Mouse (Mus musculus) adipocyte (in vitro differentiated cells): Measurements from ENCODE around the gene Dmap1.

Experiments used
- DNase-seq: peaks from one replicate; pipeline ENCODE4 v3.0.0-alpha.2; 2016; ENCODE audit warnings: low spot score

The Dmap1 gene

GRCm38 (mm10) chr4:117681931-117682461, at the start of gene Dmap1:
TSS of gene Dmap1 (minus strand) at chr4:117682273.
- peak; percentile 86 for DNase-seq

GRCm38 (mm10) chr4:117724112-117724511, 42.0 kb upstream of the Dmap1 start, which contains the start of gene Gm12845:
TSS of gene Gm12845 (plus strand) at chr4:117724412.
- no peak for DNase-seq

DNA sequence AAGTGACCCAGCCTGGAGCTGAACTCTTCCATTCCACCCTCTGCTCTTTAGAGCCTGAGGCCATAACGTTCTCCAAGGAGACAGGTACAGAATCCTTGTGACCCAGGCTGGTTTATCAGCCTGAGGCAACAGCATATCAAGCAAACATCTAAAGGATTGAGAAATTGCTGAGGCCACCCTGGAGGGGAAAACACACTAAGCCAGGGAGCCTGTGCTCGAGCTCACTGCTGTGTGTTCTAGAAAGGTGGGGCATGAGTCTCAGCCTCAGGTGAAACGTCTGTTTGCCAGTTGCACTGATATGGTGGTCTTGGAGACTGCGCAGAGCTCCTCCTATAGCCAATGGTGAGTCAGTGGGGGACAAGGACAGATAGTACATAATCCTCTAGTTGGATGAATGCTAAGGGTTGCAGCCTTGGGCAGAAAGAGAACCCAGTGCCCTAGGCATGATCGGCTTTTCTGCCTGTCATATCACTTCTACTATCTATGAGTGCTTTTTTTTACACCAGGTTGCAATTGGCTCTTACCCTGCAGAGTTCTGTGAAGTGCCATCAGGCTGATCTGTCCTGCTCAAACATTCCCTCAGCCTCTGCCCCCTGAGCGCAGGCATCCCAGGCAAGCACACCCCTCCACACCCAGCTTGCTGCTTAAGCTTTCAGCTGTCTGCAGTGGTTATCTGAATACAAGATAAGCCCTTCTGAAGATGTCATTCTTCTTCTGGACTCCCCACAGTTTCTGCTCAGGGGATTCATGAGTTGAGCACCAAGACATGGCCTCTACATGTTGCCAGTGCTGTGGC, 31.4 kb upstream of the Dmap1 start:
- DNase-seq, result no peak

DNA sequence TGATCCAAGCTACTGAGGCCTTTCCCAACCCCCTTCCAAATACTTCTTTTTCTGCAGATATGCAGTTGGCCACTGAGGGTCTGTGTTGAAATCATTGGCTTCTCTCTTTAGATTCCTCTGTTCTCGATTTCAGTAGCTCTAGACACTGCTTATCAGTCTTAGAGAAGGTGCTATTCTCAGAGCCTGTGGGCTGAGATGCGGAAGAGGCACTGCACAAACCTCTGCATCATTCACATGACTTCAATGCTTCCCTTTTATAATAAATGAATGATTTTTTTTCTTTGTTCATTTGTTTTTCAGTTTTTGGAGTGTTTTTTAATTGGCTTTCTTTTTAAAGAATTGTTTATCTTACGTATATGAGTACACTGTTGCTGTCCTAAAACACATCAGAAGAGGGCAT, 30.2 kb upstream of the Dmap1 start:
- DNase-seq, result no peak

- DNase-seq, result no peak
Measured at GRCm38 (mm10) chr4:117708780-117709550, 26.9 kb upstream of the Dmap1 start.

- peak; percentile 64 for DNase-seq
Measured at GRCm38 (mm10) chr4:117705361-117705760, 23.3 kb upstream of the Dmap1 start.

DNA sequence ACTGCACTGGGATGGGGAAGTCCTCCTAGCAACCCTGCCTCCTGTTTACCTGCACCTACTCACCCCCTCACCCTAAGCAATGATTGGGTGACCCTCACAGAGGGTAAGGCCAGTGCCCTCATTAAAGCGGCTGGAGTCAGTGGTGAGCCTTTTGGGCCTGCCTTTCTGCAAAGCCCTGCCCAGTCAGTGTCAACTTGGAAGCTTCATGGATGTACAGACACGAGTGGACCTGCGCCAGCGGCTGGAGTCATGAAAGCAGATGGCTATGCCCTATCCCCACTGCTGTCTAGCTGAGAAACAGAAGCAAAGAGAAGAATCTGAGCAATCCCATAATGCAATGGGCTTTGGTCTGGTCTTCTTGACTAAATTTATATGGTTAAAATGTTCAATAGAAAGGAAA, 4.3 kb upstream of the Dmap1 start:
- DNase-seq, result no peak

DNA sequence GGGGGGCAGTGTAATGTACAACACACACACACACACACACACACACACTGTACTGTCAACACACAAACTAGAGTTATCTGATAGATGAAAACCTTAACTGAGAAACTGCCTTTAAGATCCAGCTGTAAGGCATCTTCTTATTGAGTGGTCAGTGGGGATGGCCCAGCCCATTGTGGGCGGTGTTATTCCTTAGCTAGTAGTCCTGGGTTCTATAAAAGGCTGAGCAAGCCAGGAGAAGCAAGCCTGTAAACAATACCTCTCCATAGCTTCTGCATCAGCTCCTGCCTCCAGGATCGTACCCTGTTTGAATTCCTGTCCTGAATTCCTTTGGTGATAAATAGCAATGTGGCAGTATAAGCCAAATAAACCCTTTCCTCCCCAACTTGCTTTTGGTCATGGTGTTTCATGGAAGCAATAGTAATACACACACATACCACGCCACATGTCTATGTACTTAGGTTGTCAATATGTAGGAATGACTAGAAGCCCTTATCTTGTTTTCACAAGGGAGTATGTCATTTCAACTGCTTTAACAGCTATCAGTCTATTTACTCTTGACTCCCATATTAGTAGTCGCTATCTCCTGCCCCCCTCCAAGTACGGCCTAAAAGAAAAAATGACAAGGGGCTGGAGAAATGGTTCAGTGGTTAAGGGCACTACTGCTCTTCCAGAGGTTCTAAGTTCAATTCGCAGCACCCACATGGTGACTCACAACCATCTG, 1.1 kb upstream of the Dmap1 start:
- DNase-seq, result no peak

DNA sequence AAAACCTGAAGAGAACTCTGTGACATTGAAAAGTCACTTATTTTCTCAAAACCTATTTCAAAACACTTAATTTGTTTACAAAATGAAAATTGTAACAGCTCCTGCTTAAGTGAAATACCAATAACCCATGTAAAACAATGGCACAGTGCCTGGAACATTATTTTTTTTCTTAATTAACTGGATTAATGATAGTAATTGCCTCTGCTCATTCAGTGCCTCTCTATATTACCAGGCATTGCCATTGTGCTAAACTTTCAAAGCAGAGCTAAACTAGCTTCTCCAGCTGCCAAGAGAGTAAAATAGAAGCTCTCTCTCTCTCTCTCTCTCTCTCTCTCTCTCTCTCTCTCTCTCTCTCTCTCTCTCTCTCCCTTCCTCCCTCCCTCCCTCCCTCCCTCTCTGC, 390 bp upstream of the Dmap1 start:
- DNase-seq, result no peak

GRCm38 (mm10) chr4:117680963-117681362, 1.1 kb downstream of the Dmap1 start:
- no peak for DNase-seq

- DNase-seq, result peak; percentile 87
Measured at GRCm38 (mm10) chr4:117676903-117677302, 5.2 kb downstream of the Dmap1 start.

DNA sequence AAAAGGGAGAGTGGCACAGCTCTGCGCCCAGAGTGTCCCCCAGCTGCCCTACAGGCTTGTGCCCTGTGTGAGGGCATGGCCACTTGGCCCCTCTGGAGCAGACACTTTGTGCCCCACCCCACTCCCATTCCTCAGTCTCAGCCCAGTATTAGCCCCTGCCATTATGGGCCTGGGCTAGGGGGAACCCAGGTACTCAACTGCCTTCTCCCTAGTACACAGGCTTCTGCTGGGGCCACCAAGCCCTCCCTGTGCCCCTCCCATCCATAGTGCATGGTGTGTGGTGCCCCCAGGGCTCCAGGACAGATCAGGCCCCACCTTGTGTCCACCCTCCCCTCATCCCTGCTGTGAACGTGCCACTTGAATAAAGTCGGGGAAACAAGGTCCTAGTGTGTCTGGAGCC, 8.2 kb downstream of the Dmap1 start:
- DNase-seq, result no peak

DNA sequence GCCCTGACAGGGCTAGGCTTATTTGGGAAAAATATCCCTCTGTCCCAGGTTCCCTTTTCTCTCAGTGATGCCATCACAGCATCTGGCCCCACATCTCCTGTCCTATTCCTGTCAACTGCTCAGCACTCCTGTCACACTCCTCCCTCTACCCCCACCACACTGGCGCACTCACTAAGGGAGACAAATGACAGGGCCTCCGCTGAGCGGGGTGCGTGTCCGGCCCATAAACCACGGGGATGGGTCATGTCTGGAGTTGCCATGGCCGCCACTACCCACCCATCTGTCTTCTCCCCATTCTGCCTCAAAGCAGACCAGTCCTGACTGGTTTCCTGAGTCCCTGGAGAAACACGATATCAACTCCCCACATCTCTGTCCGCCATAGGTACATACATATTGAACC, 10.0 kb downstream of the Dmap1 start:
- DNase-seq, result no peak

GRCm38 (mm10) chr4:117669874-117670273, 12.2 kb downstream of the Dmap1 start:
- no peak for DNase-seq

DNA sequence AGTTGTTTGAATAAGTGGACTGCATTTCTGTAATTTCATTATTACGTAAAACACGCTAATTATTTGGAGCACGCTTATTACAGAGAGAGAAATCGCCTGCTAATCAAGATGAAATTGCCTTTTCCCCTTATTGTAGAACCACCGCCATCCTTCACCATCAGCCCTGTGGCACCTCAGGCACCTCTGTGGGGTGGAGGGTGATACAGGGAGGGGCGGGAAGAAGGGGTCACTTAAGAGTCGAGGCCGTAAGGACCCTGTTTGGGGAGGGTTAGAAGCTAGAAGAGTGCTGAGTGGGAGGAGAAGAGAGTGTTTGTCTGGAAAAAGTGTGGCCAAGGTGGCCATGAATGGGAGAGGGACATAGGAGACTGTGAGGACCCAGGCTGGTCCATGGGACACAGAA, 16.0 kb downstream of the Dmap1 start:
- DNase-seq, result no peak

DNA sequence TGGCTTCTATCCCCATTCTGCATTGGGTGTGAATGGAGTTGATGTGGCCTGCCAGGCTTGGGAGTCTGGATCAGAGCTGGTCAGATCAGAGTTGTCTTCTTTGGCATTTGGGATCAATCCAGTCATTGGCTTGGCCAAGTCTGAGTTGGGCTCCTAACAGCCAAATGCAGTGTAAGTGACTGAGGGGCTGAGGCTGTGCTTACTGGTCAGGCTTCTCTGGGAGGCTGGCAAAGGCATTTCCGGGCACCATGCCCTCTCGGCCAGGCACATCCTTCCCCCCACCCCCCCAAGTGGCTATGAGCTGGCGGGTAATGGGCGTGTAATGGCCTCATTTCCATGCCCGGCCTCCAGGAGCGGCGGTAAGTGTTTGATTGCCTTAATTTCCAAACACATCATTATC, 16.5 kb downstream of the Dmap1 start:
- peak; percentile 8 for DNase-seq

DNA sequence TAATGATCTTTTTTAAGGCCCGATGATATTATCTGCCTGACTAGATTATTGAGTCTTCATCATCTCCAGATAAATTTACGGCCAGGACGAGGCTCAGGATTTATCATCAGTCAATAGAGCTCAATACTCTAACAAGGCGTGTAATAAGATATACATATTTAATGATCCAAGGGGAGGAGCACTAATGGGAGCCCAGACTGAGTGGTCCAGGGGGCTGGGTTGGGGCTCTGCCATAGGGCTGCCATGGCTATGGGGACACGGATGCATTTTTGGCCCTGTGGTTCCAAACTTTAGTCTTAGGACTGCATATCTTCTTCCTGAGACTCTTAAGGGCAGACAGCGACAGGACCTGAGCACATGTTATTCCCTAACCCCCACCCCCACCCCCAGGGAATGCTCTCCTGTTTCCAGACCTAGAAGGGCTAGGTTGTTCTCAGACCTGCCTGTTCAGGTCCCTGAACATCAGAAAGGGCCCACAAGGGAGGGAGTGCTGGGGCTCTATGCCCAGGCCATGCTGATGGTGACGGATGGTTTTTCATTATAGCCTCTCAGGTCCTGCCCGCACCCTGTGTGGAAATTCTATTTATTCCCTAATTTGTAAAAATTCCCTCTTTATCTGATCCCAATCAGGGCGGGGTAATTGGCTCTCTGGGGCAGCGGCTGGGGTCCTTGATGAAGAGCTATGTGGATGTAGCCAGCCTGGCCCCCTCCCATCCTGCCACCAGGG, 17.5 kb downstream of the Dmap1 start:
- DNase-seq, result no peak

DNA sequence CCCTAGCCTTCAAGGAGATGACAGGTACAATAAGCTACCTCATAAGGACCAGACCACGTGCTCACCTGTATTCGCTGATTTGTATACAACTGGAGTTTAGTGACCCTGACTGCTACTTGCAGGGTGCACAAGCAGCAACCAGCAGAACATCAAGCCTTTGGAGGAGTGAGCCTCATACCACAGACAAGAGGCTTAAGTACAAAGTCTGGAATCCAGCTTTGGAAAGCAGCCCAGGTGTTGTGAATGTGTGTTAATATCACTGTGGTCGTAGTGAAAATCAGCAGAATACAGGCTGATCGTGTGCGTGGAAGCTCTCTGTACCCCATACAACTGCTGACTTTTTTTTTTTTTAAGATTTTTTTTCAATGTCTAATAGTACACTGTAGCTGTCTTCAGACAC, 22.1 kb downstream of the Dmap1 start:
- DNase-seq, result no peak

DNA sequence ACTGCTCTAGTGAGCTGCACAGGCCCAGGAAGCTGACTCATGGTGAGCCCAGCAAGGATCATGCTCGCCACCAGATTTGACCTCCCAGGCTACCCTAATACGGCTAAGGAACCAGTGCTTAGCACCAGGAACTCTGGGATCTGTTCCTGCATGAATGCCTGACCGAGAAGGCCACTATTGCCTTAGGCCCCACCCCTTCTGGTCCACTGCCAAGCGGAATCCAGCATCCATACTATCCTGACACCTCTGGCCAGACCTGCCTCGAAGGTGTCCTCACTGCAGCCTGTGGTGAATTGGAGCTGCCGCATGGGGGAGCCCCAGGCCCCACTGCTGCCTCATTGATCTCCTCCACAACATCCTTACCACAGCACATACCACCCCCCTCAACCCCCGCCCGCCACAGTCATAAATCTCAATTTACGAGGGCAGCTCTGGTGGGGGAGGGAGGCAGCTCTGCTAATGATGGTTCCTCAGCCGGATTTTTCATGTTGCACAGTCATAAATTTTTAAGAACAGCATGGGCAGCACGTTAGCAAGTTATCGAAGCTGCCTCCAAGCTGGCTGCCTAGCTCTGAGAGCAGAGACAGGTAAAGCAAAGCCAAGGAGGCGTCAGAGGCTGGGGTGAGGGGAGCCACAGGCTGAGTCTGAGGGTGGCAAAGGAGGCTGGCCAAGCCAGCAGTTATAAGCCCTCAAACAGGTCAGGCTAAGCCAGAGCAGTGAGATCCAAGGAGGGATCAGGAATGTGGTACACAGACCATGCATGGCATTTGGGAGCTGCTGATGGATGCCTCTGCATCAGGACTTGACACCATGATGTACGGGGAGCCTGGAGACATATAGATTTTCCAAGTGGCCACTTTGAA, 23.3 kb downstream of the Dmap1 start:
- DNase-seq, result no peak

DNA sequence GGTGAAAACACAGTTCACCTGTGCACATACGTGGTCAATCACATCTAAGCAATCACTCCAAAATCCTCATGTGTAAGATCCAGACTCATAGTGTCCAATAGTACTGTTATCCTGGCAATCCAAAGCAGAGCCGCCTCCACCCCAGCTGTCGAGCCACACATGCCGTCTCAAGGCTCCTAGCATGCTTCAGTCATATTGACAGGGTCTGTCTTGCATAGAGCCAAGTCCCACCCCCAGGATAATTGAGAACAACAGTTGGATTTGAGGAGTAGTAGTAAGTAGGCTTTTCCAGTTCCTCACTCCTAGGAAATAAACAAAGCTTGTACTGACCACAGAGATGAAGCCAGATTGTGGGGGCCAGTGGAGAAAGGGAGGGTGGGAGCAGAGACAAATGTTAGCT, 24.4 kb downstream of the Dmap1 start:
- no peak for DNase-seq

- no peak for DNase-seq
Measured at GRCm38 (mm10) chr4:117656961-117657360, 25.1 kb downstream of the Dmap1 start.
